Comparison of ENCODE assay signal across 14 mouse cellular contexts in genomic region chr8:128417956-128418796, GRCm38 (mm10). TPM values are rescaled to one million over a fixed set of nuclear protein-coding genes. Genes with fewer than 3 reads are reported as not detected.
DNase-seq lines count a peak whose midpoint lies in the region; ATAC-seq and TF ChIP-seq lines count a peak whose summit lies in the region.
"Had no signal": no experiment of that assay in that cellular context is flagged by ENCODE, and none has a peak within 500 bp of the region (broad histone marks: within the 10 kb centered on the region; RNA-seq: fewer than 3 reads in every experiment).

No protein-coding gene starts in this region.

- DNase-seq in midbrain, embryonic 10.5 days (ENCODE audit: low spot score) = no peak
- no peak for DNase-seq in midbrain, postnatal 0 days (ENCODE audit: low spot score)
- DNase-seq in Muller cell, postnatal 12 days (ENCODE audit: inconsistent ontology term) = peak; percentile 69
- DNase-seq in heart, postnatal 10 days = no peak
- no peak for DNase-seq in cerebellum, adult 8-10 months
- DNase-seq: adrenal gland, postnatal 25 days; cerebellum, adult 11-12 months; gastrocnemius, postnatal 10 days; kidney, postnatal 4 days; lung, embryonic 14.5 days had no signal

- TF ChIP-seq CTCF in midbrain, postnatal 0 days (IDR thresholded peaks at IDR 0.05) = no peak

- peaks cover 33% of the 10 kb centered on the region for H3K4me1 ChIP-seq in midbrain, embryonic 10.5 days
- H3K4me1 ChIP-seq in midbrain, postnatal 0 days (ENCODE audit: insufficient read depth, low read length) = 0 out of 2 replicates have a peak, but pooled peaks cover 8% of the 10 kb centered on the region
- H3K4me1 ChIP-seq in brown adipose tissue, adult 24 weeks (ENCODE audit: control insufficient read depth, insufficient read depth, insufficient read length, low read length) = peaks cover 43% of the 10 kb centered on the region

- H3K9ac ChIP-seq in midbrain, postnatal 0 days (replicated peaks; ENCODE audit: low read length, poor library complexity, severe bottlenecking) = no peak overlapping the region
- H3K9ac ChIP-seq: heart, embryonic 13.5 days; lung, embryonic 14.5 days had no signal

- no peak overlapping the region for H3K4me2 ChIP-seq in midbrain, postnatal 0 days (ENCODE audit: low read depth, low read length, poor library complexity, severe bottlenecking)
- H3K4me2 ChIP-seq: heart, embryonic 13.5 days; lung, embryonic 14.5 days had no signal

- no peaks in the 10 kb centered on the region for H3K36me3 ChIP-seq in midbrain, embryonic 10.5 days
- H3K36me3 ChIP-seq in midbrain, postnatal 0 days (ENCODE audit: insufficient read depth, low read length) = peaks cover 4% of the 10 kb centered on the region

- intact Hi-C loops in heart, postnatal 10 days (cut with DNase I) = no loop called here

- 73% methylated on average over 10 of the region's 10 CpGs for WGBS in midbrain, embryonic 10.5 days
- 56% methylated on average over 10 of the region's 10 CpGs for WGBS in midbrain, postnatal 0 days

- no peak overlapping the region for H3K4me3 ChIP-seq in midbrain, embryonic 10.5 days
- no peak overlapping the region for H3K4me3 ChIP-seq in midbrain, postnatal 0 days (ENCODE audit: low read depth, low read length)
- H3K4me3 ChIP-seq in brown adipose tissue, adult 24 weeks (ENCODE audit: insufficient read depth, low read depth, low read length) = no peak overlapping the region
- H3K4me3 ChIP-seq: heart, embryonic 13.5 days had no signal

- peak overlapping the region; percentile 33; the same call in 1 of the 2 replicates for H3K27ac ChIP-seq in midbrain, embryonic 10.5 days (replicated peaks)
- H3K27ac ChIP-seq in midbrain, postnatal 0 days (ENCODE audit: low read depth, low read length) = no peak overlapping the region
- H3K27ac ChIP-seq in brown adipose tissue, adult 24 weeks (replicated peaks; ENCODE audit: low read depth, low read length) = peak overlapping the region; percentile 54

- ATAC-seq in midbrain, postnatal 0 days (ENCODE audit: low FRiP score) = no peak
- ATAC-seq in megakaryocyte progenitor cell, adult 5-6 weeks (replicated peaks; ENCODE audit: poor library complexity) = peak; percentile 59
- ATAC-seq: intestine, postnatal 0 days had no signal

- no peaks in the 10 kb centered on the region for H3K27me3 ChIP-seq in midbrain, embryonic 10.5 days (ENCODE audit: low read depth, poor library complexity, severe bottlenecking)
- H3K27me3 ChIP-seq in midbrain, postnatal 0 days (ENCODE audit: insufficient read depth, low read length) = no peaks in the 10 kb centered on the region
- H3K27me3 ChIP-seq: heart, embryonic 13.5 days had no signal

- no peaks in the 10 kb centered on the region for H3K9me3 ChIP-seq in midbrain, embryonic 10.5 days (replicated peaks)
- H3K9me3 ChIP-seq in midbrain, postnatal 0 days (ENCODE audit: low read length) = no peaks in the 10 kb centered on the region
- H3K9me3 ChIP-seq: heart, embryonic 13.5 days had no signal

RNA-seq across cellular contexts. Expression of gene Nrp1, which starts 59.8 kb away (rescaled TPM):
- 19.6 and 20.9 TPM in 2 replicates for polyA plus RNA-seq in midbrain, embryonic 10.5 days (2016; fragmentation: Nextera tagmentation; extraction: Ambion mirVana)
- total RNA-seq in midbrain, postnatal 0 days (2014; rRNA removed) = 57.9 and 72.1 TPM in 2 replicates
- 56.5 and 59.3 TPM in 2 replicates for polyA plus RNA-seq in midbrain, postnatal 0 days (2015; fragmentation: Nextera tagmentation; extraction: Ambion mirVana)
- 56.0 and 73.5 TPM in 2 replicates for polyA plus RNA-seq in brown adipose tissue, adult 24 weeks (2012; ENCODE audit: insufficient read depth, insufficient read length, missing spikeins)
- 8.3 and 9.4 TPM in 2 replicates for total RNA-seq in megakaryocyte progenitor cell, adult 5-6 weeks (2015)
- total RNA-seq in megakaryocyte progenitor cell, adult 5-6 weeks (2017) = 9.7 and 11.7 TPM in 2 replicates
- total RNA-seq in heart, postnatal 10 days (2021) = 100 to 1,000 TPM; 137 to 189 TPM
